Mouse (Mus musculus): ENCODE data around the gene Pex1.
"Not testable (repeated sequence)": the region's sequence is repeated elsewhere in the genome, so short reads cannot be mapped to it uniquely, and the experiment has no call there.

The Pex1 gene

GRCm38 (mm10) chr5:3595693-3596398 lies at the start of gene Pex1:
Gene Pex1 (plus strand): TSS chr5:3596066.
- DNase-seq (ENCODE audit: low spot score in 2 of 2): peak; percentile 91 to 92

DNA sequence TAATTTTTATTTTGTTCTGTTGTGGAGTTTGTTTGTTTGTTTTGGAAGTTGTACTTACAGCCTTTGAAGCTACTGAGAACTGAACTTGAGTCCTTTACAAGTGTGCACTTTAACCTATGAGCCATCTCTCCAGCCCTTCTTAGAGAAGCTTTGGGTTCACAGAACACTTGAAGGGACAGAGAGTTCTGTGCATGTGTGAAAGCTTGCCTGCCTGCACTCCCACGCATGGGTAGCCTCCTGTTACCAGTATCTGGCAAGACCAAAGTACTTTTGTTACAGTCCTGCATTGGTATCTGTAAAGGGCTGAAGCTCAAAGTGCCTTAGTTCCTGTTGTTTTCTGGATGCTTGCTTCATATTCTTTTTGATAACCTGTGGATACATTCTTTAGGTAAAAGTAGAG lies 49.6 kb upstream of the Pex1 start:
- no peak for DNase-seq (ENCODE audit: low spot score in 2 of 2)

GRCm38 (mm10) chr5:3551481-3551880 lies 44.4 kb upstream of the Pex1 start:
- DNase-seq (ENCODE audit: low spot score in 2 of 2): no peak

- DNase-seq (ENCODE audit: low spot score in 2 of 2): no peak
Observed at GRCm38 (mm10) chr5:3554198-3554597, 41.7 kb upstream of the Pex1 start.

GRCm38 (mm10) chr5:3571266-3571665 lies 24.6 kb upstream of the Pex1 start, which contains the start of gene 1700109H08Rik:
Gene 1700109H08Rik (plus strand): TSS chr5:3571566.
- no peak for DNase-seq (ENCODE audit: low spot score in 2 of 2)

- no peak for DNase-seq (ENCODE audit: low spot score in 2 of 2)
Observed at GRCm38 (mm10) chr5:3574825-3575224, 21.0 kb upstream of the Pex1 start.

DNA sequence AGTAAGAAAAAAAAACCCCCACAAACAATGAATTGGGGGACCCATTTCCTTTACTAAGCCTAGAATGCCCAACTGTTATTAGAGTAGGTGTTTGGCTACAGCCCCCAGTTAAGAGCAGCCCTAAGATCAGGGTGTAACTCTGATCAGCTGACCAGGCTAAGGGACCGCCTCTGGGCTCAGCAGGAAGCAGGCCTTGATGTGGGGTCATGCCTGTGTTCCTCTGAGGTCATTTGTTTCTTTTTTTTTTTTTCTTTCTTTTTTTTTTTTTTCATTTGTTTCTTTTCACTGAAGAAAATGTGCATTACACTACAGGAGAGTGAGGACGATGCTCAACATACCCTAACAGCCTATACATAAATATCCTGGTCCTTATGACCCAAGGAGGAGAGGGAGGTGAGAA lies 17.9 kb upstream of the Pex1 start:
- DNase-seq (ENCODE audit: low spot score in 2 of 2): no peak

- no peak for DNase-seq (ENCODE audit: low spot score in 2 of 2)
Observed at GRCm38 (mm10) chr5:3579066-3579465, 16.8 kb upstream of the Pex1 start.

DNA sequence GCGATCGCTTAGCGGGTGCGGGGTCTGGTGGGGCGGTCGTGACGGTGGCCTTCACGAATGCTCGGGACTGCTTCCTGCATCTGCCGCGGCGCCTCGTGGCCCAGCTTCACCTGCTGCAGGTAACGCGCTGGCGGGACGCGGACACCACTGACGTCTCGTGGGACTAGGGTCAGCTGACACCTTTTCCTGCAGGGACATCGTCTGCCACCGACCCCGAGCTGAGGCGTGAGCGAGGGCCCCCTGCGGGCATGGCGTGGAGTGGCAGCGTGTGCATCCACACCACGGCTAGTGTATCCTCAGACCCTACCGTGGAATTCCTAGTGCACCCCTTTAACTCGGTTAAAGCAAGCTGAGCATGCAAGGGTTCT lies 517 bp downstream of the Pex1 start, which contains the start of gene Rbm48:
TSS of gene Rbm48 (minus strand) at position 187 of the 368 bp plus-strand sequence.
- DNase-seq (ENCODE audit: low spot score in 2 of 2): peak; percentile 69

DNA sequence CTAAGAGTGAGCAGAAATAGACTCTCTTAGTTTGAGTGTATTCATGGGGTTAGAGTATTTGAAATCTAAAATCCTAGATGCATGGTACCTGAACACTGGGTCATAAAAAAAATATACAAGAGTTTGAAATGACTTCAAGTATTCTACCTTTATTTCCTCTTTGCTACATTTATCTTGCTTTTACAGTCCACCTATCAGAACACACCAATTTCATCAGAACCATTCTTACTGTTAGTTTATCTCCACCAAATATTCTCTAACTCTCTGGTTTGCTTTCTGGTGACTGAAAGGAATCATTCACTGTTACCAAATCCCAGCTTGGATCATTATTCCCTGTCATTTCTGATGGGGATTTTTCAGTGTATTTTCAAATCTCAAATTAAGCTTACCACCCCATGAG lies 1.3 kb downstream of the Pex1 start:
- DNase-seq (ENCODE audit: low spot score in 2 of 2): no peak

- DNase-seq (ENCODE audit: low spot score in 2 of 2): no peak
Observed at GRCm38 (mm10) chr5:3598766-3599165, 2.9 kb downstream of the Pex1 start.

DNA sequence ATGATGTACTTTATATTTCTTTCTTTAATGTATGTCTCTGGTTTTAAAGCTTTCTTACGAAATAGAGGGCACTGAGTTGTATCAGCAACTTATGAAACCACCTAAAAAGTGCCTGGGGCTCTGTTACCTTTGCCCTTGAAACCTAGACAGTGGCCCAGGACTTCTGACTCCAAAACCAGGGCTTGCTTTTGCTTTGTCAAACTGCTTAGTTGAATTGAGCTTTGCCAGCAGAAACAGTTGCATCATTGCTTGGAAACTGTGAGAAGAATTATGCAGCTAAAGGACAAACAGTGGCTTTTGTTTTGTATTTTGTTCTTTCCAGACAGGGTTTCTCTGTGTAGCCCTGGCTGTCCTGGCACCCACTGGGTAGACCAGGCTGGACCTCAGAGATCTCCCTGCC lies 4.4 kb downstream of the Pex1 start:
- DNase-seq (ENCODE audit: low spot score in 2 of 2): no peak

- no peak for DNase-seq (ENCODE audit: low spot score in 2 of 2)
Observed at GRCm38 (mm10) chr5:3600790-3601189, 4.9 kb downstream of the Pex1 start.

- no peak for DNase-seq (ENCODE audit: low spot score in 2 of 2)
Observed at GRCm38 (mm10) chr5:3607114-3607513, 11.2 kb downstream of the Pex1 start.

- DNase-seq (ENCODE audit: low spot score in 2 of 2): no peak
Observed at GRCm38 (mm10) chr5:3609241-3609640, 13.4 kb downstream of the Pex1 start.

- not testable (repeated sequence) for DNase-seq (ENCODE audit: low spot score in 2 of 2)
Observed at GRCm38 (mm10) chr5:3611835-3612234, 16.0 kb downstream of the Pex1 start.

- DNase-seq (ENCODE audit: low spot score in 2 of 2): no peak
Observed at GRCm38 (mm10) chr5:3620486-3620885, 24.6 kb downstream of the Pex1 start.

- DNase-seq (ENCODE audit: low spot score in 2 of 2): no peak
Observed at GRCm38 (mm10) chr5:3630055-3630454, 34.2 kb downstream of the Pex1 start.

DNA sequence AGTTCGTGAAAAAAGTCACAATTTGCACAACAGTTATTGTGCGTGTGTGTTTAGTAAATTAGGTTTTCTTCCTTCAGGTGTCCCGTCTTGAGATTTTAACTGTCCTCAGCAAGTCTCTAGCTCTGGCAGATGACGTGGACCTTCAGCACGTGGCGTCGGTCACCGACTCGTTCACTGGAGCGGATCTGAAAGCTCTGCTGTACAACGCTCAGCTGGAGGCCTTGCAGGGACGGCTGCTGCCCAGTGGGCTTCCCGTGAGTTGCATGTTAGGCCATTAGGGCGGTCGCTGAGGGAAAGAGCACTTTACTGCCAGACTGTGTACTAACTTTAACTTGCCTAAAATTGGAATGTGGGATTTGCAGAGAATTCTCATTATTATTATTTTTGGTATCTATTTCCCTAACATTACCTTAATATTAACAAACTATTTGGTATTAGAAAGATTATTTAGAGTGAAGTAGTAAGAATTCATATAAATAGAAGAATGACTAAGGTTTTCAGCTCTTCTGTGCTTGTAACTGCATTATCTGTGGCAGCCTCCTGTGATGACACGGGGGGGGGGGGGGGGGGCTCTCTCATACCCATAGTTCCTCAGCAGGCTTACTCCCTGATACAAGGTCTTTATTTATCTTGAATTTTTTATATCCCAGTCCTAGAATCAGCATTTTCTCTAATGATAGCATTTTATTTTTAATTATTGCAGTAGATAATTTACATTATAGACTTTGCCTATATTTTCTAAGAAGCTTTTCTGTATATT lies 35.8 kb downstream of the Pex1 start:
- DNase-seq (ENCODE audit: low spot score in 2 of 2): no peak

DNA sequence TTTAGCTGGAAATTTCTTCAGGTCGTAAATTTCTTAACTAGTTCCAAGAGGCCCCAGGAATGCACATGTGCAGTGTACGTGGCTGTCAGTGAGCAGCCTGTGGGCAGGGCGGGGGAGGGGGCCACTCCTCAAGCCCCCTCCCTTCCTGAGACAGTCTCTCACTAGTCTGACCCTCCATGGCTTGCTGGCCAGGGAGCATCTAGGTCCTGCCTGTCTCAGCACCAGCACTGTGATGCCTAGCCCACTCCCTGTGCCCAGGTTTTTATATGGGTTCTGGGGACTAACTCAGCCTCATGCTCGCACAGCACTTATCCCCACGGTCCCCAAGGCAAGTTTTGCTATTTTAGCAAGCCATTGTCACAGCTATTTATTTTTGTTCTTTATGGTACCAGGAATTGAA lies 36.4 kb downstream of the Pex1 start:
- DNase-seq (ENCODE audit: low spot score in 2 of 2): no peak

- DNase-seq (ENCODE audit: low spot score in 2 of 2): no peak
Observed at GRCm38 (mm10) chr5:3633315-3633714, 37.4 kb downstream of the Pex1 start.

DNA sequence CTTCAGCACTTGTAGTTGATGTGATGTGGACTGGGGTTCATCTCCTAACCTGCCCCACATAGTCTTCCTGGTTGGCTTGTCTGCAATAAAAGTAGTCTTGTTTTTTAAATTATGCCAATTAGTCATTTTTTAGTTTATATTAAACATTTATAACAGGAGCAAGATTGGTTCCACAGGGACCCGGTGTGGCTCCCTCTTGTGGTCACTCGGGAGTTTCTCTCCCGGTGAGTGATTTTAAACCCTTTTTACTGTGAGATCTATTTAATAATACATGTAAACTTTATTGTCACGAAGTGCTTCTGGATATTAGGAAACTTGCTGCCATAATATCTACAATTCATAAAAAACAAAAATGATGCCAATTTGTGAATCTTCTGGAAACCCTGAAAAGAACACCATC lies 38.1 kb downstream of the Pex1 start:
- DNase-seq (ENCODE audit: low spot score in 2 of 2): no peak

DNA sequence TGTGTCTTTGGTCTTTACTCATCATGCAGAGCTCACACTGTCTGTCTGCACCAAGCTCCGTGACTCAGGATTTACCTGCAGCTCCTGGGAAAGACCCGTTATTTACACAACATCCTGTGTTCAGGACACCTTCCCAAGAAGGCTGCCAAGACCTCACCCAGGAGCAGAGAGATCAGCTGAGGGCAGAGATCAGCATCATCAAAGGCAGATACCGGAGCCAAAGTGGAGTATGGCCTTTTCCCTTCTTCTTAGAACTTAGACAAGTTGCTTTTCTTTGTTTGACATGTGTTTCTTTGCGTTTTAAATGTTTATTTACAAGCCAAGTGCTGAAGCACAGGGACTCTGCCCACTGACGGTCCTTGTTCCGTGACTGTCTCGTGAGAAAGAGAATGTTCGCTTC lies 39.4 kb downstream of the Pex1 start:
- DNase-seq (ENCODE audit: low spot score in 2 of 2): no peak
